Mouse (Mus musculus) intestine, embryonic 14.5 days (tissue): ENCODE measurements around the gene Srp72. TPM values are rescaled to one million over a fixed set of nuclear protein-coding genes. Genes with fewer than 3 reads are reported as not detected.

Source experiments
- ATAC-seq: fragments of 200-750 bp; cut with Nextera tagmentation; replicated peaks from 2 replicates; pipeline ENCODE4 v1.8.0; 2017; ENCODE audit warnings: low read depth, moderate number of reproducible peaks, moderate TSS enrichment, moderate library complexity; ENCODE audit not compliant: low FRiP score, low TSS enrichment
- DNase-seq: peaks from one replicate; pipeline ENCODE4 v3.0.0-alpha.2; 2018; ENCODE audit warnings: low spot score
- H3K27ac ChIP-seq: fragments of 300-500 bp; sonication (generic); 2 replicates; pipeline ENCODE4 v1.5.1; 2014; ENCODE audit warnings: low read depth, mild to moderate bottlenecking, control low read depth
- H3K27me3 ChIP-seq: fragments of 300-500 bp; sonication (generic); replicated peaks from 2 replicates; pipeline ENCODE4 v1.6.1; 2014; ENCODE audit warnings: low read length, control low read depth; ENCODE audit not compliant: control insufficient read depth, insufficient read depth
- H3K36me3 ChIP-seq: fragments of 300-500 bp; sonication (generic); 2 replicates; pipeline ENCODE4 v1.6.1; 2014; ENCODE audit warnings: low read length, control low read depth; ENCODE audit not compliant: control insufficient read depth, insufficient read depth
- H3K4me1 ChIP-seq: fragments of 300-500 bp; sonication (generic); replicated peaks from 2 replicates; pipeline ENCODE4 v1.6.1; 2014; ENCODE audit warnings: low read length, control low read depth, mixed read lengths; ENCODE audit not compliant: control insufficient read depth, insufficient read depth
- H3K4me2 ChIP-seq: fragments of 300-500 bp; sonication (generic); 2 replicates; pipeline ENCODE4 v1.6.1; 2014; ENCODE audit warnings: low read length
- H3K4me3 ChIP-seq: fragments of 300-500 bp; sonication (generic); 2 replicates; pipeline ENCODE4 v1.5.1; 2014; ENCODE audit warnings: low read depth, low read length, control low read depth, mixed read lengths
- H3K9ac ChIP-seq: fragments of 300-500 bp; sonication (generic); 2 replicates; pipeline ENCODE4 v1.6.1; 2014; ENCODE audit warnings: mild to moderate bottlenecking, low read length
- H3K9me3 ChIP-seq: fragments of 300-500 bp; sonication (generic); 2 replicates; pipeline ENCODE4 v1.6.1; 2016; ENCODE audit warnings: low read length, control low read depth; ENCODE audit not compliant: control insufficient read depth
- WGBS: fragments of 180-500 bp; shearing (Covaris S2); extraction: QIAGEN DNeasy Blood & Tissue Kit; methylation state at CpG from one replicate; pipeline ENCODE4 v1.1.7; 2014; 5-methylcytosine and 5-hydroxymethylcytosine counted together
- polyA plus RNA-seq: library from polyadenylated mRNA; unstranded; fragments of >200 nt; fragmentation: Nextera tagmentation; extraction: Ambion mirVana; gene quantifications from 2 replicates; pipeline ENCODE4 v1.2.1, GENCODE M21; 2014

Srp72 gene
- polyA plus RNA-seq, 1 experiment from 2014 or later, result 91.6 TPM

- no peak overlapping the region for H3K4me2 ChIP-seq
- peaks cover 6% of the 10 kb centered on the region for H3K4me1 ChIP-seq
- no peaks in the 10 kb centered on the region for H3K9me3 ChIP-seq
- no peak for ATAC-seq
- no peaks in the 10 kb centered on the region for H3K27me3 ChIP-seq
- H3K9ac ChIP-seq, result no peak overlapping the region
- H3K36me3 ChIP-seq, result peaks cover 14% of the 10 kb centered on the region; the same call in 1 of the 2 replicates
- no peak overlapping the region for H3K4me3 ChIP-seq
- 79% methylated on average over 4 of the region's 4 CpGs for whole genome bisulfite sequencing
- H3K27ac ChIP-seq, result no peak overlapping the region
- DNase-seq, result no peak
These were observed 27.3 kb upstream of the Srp72 start for GRCm38 (mm10) chr5:76947142-76947541.

- Histone ChIP-seq H3K4me2 (no peak overlapping the region), H3K27me3 (no peaks in the 10 kb centered on the region)
These were observed 26.7 kb upstream of the Srp72 start for GRCm38 (mm10) chr5:76947758-76948157.

GRCm38 (mm10) chr5:76950343-76951105 is 24.0 kb upstream of the Srp72 start:
- H3K36me3 ChIP-seq, result peaks cover 14% of the 10 kb centered on the region; the same call in 1 of the 2 replicates
- peak overlapping the region; percentile 81 for H3K27ac ChIP-seq
- WGBS, result under 1% methylated on average over 24 of the region's 24 CpGs
- ATAC-seq (no peak; the same call in 1 of the 2 replicates), DNase-seq (no peak)
- H3K27me3 ChIP-seq, result no peaks in the 10 kb centered on the region
- H3K4me3 ChIP-seq, result peak overlapping the region; percentile 81
- no peaks in the 10 kb centered on the region for H3K9me3 ChIP-seq
- peaks cover 14% of the 10 kb centered on the region for H3K4me1 ChIP-seq
- H3K9ac ChIP-seq, result peak overlapping the region; percentile 66
- peak overlapping the region; percentile 78 for H3K4me2 ChIP-seq

More at GRCm38 (mm10) chr5:76947758-76948157, 26.7 kb upstream of the Srp72 start:
- no peak overlapping the region for H3K9ac ChIP-seq
- H3K4me3 ChIP-seq, result no peak overlapping the region
- H3K9me3 ChIP-seq, result no peaks in the 10 kb centered on the region
- DNase-seq (no peak), ATAC-seq (no peak)
- 78% methylated on average over 4 of the region's 4 CpGs for WGBS
- peaks cover 12% of the 10 kb centered on the region for H3K4me1 ChIP-seq
- no peak overlapping the region for H3K27ac ChIP-seq
- peaks cover 14% of the 10 kb centered on the region; the same call in 1 of the 2 replicates for H3K36me3 ChIP-seq

- Histone ChIP-seq H3K27me3 (no peaks in the 10 kb centered on the region), H3K4me2 (peak within 1 kb of the TSS; percentile 78), H3K9me3 (no peaks in the 10 kb centered on the region), H3K4me1 (peaks cover 14% of the 10 kb centered on the region), H3K36me3 (peaks cover 16% of the 10 kb centered on the region), H3K9ac (peak within 1 kb of the TSS; percentile 73), H3K4me3 (peak within 1 kb of the TSS; percentile 81), H3K27ac (peak within 1 kb of the TSS; percentile 81)
- DNase-seq, result peak; percentile 98
- under 1% methylated on average over 79 of the region's 81 CpGs for WGBS
- ATAC-seq, result peak; percentile 98
These were observed 23.1 kb upstream of the Srp72 start, which contains the start of the genes Paics and Ppat for GRCm38 (mm10) chr5:76951106-76952027. Gene Paics, plus strand, starts transcription at chr5:76951307. Gene Ppat, minus strand, starts transcription at chr5:76951578.

GRCm38 (mm10) chr5:76952112-76953040 is 22.1 kb upstream of the Srp72 start:
- Histone ChIP-seq H3K36me3 (peaks cover 23% of the 10 kb centered on the region), H3K4me1 (peaks cover 14% of the 10 kb centered on the region), H3K4me3 (peak overlapping the region; percentile 81), H3K27me3 (no peaks in the 10 kb centered on the region), H3K9me3 (no peaks in the 10 kb centered on the region), H3K27ac (peak overlapping the region; percentile 78), H3K4me2 (peak overlapping the region; percentile 78), H3K9ac (peak overlapping the region; percentile 73)
- DNase-seq (no peak), ATAC-seq (no peak)
- WGBS, result 11% methylated on average over 7 of the region's 7 CpGs

GRCm38 (mm10) chr5:76953794-76954193 is 20.7 kb upstream of the Srp72 start:
- Histone ChIP-seq H3K9ac (no peak overlapping the region), H3K9me3 (no peaks in the 10 kb centered on the region)
- ATAC-seq, result no peak

GRCm38 (mm10) chr5:76954271-76954900 is 20.1 kb upstream of the Srp72 start:
- Histone ChIP-seq H3K9me3 (no peaks in the 10 kb centered on the region), H3K4me3 (no peak overlapping the region), H3K27ac (no peak overlapping the region), H3K27me3 (no peaks in the 10 kb centered on the region), H3K4me2 (no peak overlapping the region), H3K4me1 (peaks cover 14% of the 10 kb centered on the region), H3K36me3 (peaks cover 31% of the 10 kb centered on the region), H3K9ac (no peak overlapping the region)
- ATAC-seq, result no peak
- WGBS, result 76% methylated on average over 6 of the region's 6 CpGs
- no peak for DNase-seq

More at GRCm38 (mm10) chr5:76953794-76954193, 20.7 kb upstream of the Srp72 start:
- Histone ChIP-seq H3K4me1 (peaks cover 14% of the 10 kb centered on the region), H3K27ac (no peak overlapping the region), H3K36me3 (peaks cover 26% of the 10 kb centered on the region), H3K4me3 (no peak overlapping the region), H3K4me2 (no peak overlapping the region), H3K27me3 (no peaks in the 10 kb centered on the region)
- WGBS, result 64% methylated on average over 3 of the region's 3 CpGs
- DNase-seq, result no peak
